Mouse (Mus musculus): Measurements from ENCODE around the gene Frmd4b. TPM values are rescaled to one million over a fixed set of nuclear protein-coding genes. Genes with fewer than 3 reads are reported as not detected.

The Frmd4b gene
- polyA plus RNA-seq, 1 experiment, result 8.3 TPM

- DNase-seq (ENCODE audit: low read depth, low spot score), result no peak
Measured at GRCm38 (mm10) chr6:97306351-97306750, 311.0 kb downstream of the Frmd4b start.

GRCm38 (mm10) chr6:97305491-97305890, 311.9 kb downstream of the Frmd4b start:
- WGBS, result 62% methylated on average over 7 of the region's 7 CpGs
- DNase-seq (ENCODE audit: low read depth, low spot score), result no peak

More at GRCm38 (mm10) chr6:97306351-97306750, 311.0 kb downstream of the Frmd4b start:
- WGBS, result 92% methylated on average over 11 of the region's 11 CpGs

- 70% methylated on average over 11 of the region's 11 CpGs for WGBS
- no peak for DNase-seq (ENCODE audit: low read depth, low spot score)
Measured at GRCm38 (mm10) chr6:97305010-97305409, 312.3 kb downstream of the Frmd4b start.

- 85% methylated on average over 9 of the region's 9 CpGs for WGBS
Measured at GRCm38 (mm10) chr6:97303277-97304109, 313.8 kb downstream of the Frmd4b start.

GRCm38 (mm10) chr6:97302303-97302702, 315.0 kb downstream of the Frmd4b start:
- no peak for DNase-seq (ENCODE audit: low read depth, low spot score)
- WGBS, result 91% methylated on average over 7 of the region's 7 CpGs

More at GRCm38 (mm10) chr6:97303277-97304109, 313.8 kb downstream of the Frmd4b start:
- DNase-seq (ENCODE audit: low read depth, low spot score), result no peak

GRCm38 (mm10) chr6:97300659-97301058, 316.7 kb downstream of the Frmd4b start:
- WGBS, result 76% methylated on average over 6 of the region's 6 CpGs
- no peak for DNase-seq (ENCODE audit: low read depth, low spot score)

- no peak for DNase-seq (ENCODE audit: low read depth, low spot score)
- 94% methylated on average over 6 of the region's 6 CpGs for WGBS
Measured at GRCm38 (mm10) chr6:97300180-97300579, 317.2 kb downstream of the Frmd4b start.

GRCm38 (mm10) chr6:97297151-97297550, 320.2 kb downstream of the Frmd4b start:
- WGBS, result 73% methylated on average over 3 of the region's 3 CpGs

GRCm38 (mm10) chr6:97295866-97296527, 321.3 kb downstream of the Frmd4b start:
- 77% methylated on average over 21 of the region's 21 CpGs for WGBS
- DNase-seq (ENCODE audit: low read depth, low spot score), result no peak

More at GRCm38 (mm10) chr6:97297151-97297550, 320.2 kb downstream of the Frmd4b start:
- no peak for DNase-seq (ENCODE audit: low read depth, low spot score)

GRCm38 (mm10) chr6:97295416-97295815, 321.9 kb downstream of the Frmd4b start:
- 74% methylated on average over 9 of the region's 9 CpGs for WGBS
- no peak for DNase-seq (ENCODE audit: low read depth, low spot score)

- DNase-seq (ENCODE audit: low read depth, low spot score), result no peak
- WGBS, result 24% methylated on average over 12 of the region's 12 CpGs
Measured at GRCm38 (mm10) chr6:97293667-97294569, 323.4 kb downstream of the Frmd4b start.

GRCm38 (mm10) chr6:97292894-97293293, 324.4 kb downstream of the Frmd4b start:
- 37% methylated on average over 5 of the region's 5 CpGs for whole genome bisulfite sequencing
- no peak for DNase-seq (ENCODE audit: low read depth, low spot score)

- WGBS, result 77% methylated on average over 3 of the region's 3 CpGs
- no peak for DNase-seq (ENCODE audit: low read depth, low spot score)
Measured at GRCm38 (mm10) chr6:97292096-97292495, 325.2 kb downstream of the Frmd4b start.

- whole genome bisulfite sequencing, result 57% methylated on average over 21 of the region's 21 CpGs
- DNase-seq (ENCODE audit: low read depth, low spot score), result no peak
Measured at GRCm38 (mm10) chr6:97291159-97291908, 326.0 kb downstream of the Frmd4b start.

GRCm38 (mm10) chr6:97290687-97291086, 326.7 kb downstream of the Frmd4b start:
- DNase-seq (ENCODE audit: low read depth, low spot score), result no peak
- 79% methylated on average over 3 of the region's 3 CpGs for WGBS

- DNase-seq (ENCODE audit: low read depth, low spot score), result no peak
- WGBS, result 60% methylated on average over 4 of the region's 4 CpGs
Measured at GRCm38 (mm10) chr6:97289838-97290237, 327.5 kb downstream of the Frmd4b start.

GRCm38 (mm10) chr6:97289316-97289820, 328.0 kb downstream of the Frmd4b start:
- WGBS, result 28% methylated on average over 10 of the region's 10 CpGs

GRCm38 (mm10) chr6:97288047-97288855, 329.1 kb downstream of the Frmd4b start:
- no peak for DNase-seq (ENCODE audit: low read depth, low spot score)
- WGBS, result 34% methylated on average over 19 of the region's 19 CpGs

More at GRCm38 (mm10) chr6:97289316-97289820, 328.0 kb downstream of the Frmd4b start:
- DNase-seq (ENCODE audit: low read depth, low spot score), result no peak

Measured in large intestine, adult 2 months (tissue).